Mouse (Mus musculus) liver, embryonic 14.5 days (tissue): Measurements from ENCODE around the gene Cd151.

ENCODE experiments used
- CTCF ChIP-seq: IDR thresholded peaks from 2 replicates; pipeline ENCODE4 v1.5.1; 2016; ENCODE audit warnings: antibody characterized with exemption, low read depth, control low read depth
- EP300 ChIP-seq: IDR thresholded peaks from 2 replicates; pipeline ENCODE4 v1.6.1; 2016; ENCODE audit warnings: antibody characterized with exemption, low read depth

- TF ChIP-seq CTCF (no peak), EP300 (no peak)
Observed at GRCm38 (mm10) chr7:141435856-141436522, 31.2 kb upstream of the Cd151 start.
